Mouse (Mus musculus) olfactory bulb, adult 2 months (tissue): ENCODE results near the gene Rnf215.

ENCODE experiments used
- CTCF ChIP-seq: fragments of 200-500 bp; IDR thresholded peaks from 2 replicates; pipeline ENCODE4 v1.5.1; 2012; ENCODE audit warnings: low read depth, mild to moderate bottlenecking, low read length, moderate library complexity; ENCODE audit not compliant: insufficient read depth
- POLR2A ChIP-seq: fragments of 200-500 bp; IDR thresholded peaks from 2 replicates; pipeline ENCODE4 v1.6.1; 2012; ENCODE audit warnings: mild to moderate bottlenecking, low read depth, low read length, moderate library complexity; ENCODE audit not compliant: insufficient read depth

DNA sequence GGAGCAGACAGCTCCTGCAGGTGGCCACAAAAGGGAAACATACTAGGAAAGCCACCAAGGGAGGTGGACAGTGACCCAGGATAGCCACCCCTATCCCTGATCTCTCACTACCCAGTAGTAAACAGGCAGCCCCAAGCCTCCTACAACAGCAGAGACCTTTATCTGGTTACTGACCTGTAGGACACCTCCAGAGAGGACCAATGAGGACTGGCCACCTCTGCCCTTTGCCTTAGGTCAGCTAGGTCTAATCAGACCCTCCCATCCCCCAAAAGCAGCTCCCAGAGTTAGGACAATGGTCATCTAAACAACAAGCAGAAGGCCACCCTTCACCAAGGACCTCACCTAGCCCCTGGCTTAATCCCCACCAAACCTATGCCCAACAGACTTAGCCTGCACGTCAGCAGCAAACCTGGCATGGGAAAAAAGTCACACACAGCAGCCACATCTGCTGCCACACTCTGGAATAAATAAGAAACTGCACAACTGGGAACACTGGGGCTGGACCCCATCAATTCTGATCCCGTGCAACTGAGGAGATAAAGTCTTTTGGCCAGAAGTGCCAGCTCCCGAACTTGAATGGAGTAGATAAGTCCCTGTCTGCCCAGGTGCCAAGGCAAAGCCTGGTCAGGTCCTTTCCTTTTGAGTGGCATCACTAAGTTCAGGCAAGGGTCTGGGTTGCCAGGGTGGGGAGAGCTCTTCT is 17.5 kb upstream of the Rnf215 start:
- no peak; the same call in 1 of the 2 replicates for TF ChIP-seq CTCF
- no peak for TF ChIP-seq POLR2A
